Mouse (Mus musculus) MEL (cell line): ENCODE results near the gene Rspry1.

Experiments
- BHLHE40 ChIP-seq: IDR thresholded peaks from 2 replicates; pipeline ENCODE4 v1.6.1; 2012; ENCODE audit warnings: low read depth, mild to moderate bottlenecking, inconsistent platforms, low read length, improper control_type of control experiment, borderline replicate concordance
- CTCF ChIP-seq, 3 experiments: IDR thresholded peaks in 2 of 3; conservative IDR thresholded peaks in 1 of 3; 2 replicates each; pipeline ENCODE4 v1.5.1; 2011 to 2012; ENCODE audit warnings: low read length in 3 of 3, low read depth in 2 of 3, mild to moderate bottlenecking in 2 of 3, improper control_type of control experiment in 1 of 3, inconsistent platforms in 1 of 3, mixed read lengths in 1 of 3, moderate library complexity in 1 of 3; ENCODE audit not compliant: control insufficient read depth in 1 of 3, insufficient read depth in 1 of 3, poor library complexity in 1 of 3, severe bottlenecking in 1 of 3

DNA sequence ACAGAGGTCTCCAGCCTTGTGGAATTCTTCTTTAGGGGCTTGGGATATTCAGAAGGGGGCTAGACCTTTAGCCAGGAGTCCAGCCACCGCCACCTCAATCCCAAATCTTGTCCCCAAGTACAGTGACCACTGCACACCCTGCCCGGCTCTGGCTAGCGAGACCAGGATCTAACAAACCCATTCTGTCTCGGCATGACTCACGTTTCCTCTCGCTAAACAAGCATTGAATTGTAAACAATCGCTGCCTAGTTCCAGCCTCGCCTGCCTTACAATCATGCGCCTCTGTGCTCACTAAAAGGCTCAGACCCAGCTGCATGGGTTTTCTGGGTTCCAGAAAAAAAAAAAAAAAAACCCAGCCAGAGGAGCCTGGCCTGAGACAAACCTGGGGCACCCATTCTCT, 76.8 kb downstream of the Rspry1 start:
- no peak for TF ChIP-seq BHLHE40
- TF ChIP-seq CTCF (IDR thresholded peaks at IDR 0.05 in 2 of 3, conservative IDR thresholded peaks at IDR 0.05 in 1 of 3; ENCODE audit: control insufficient read depth in 1 of 3, insufficient read depth in 1 of 3, low read depth in 2 of 3, low read length in 3 of 3, poor library complexity in 1 of 3, severe bottlenecking in 1 of 3), result no peak
